In the genomic region with DNA sequence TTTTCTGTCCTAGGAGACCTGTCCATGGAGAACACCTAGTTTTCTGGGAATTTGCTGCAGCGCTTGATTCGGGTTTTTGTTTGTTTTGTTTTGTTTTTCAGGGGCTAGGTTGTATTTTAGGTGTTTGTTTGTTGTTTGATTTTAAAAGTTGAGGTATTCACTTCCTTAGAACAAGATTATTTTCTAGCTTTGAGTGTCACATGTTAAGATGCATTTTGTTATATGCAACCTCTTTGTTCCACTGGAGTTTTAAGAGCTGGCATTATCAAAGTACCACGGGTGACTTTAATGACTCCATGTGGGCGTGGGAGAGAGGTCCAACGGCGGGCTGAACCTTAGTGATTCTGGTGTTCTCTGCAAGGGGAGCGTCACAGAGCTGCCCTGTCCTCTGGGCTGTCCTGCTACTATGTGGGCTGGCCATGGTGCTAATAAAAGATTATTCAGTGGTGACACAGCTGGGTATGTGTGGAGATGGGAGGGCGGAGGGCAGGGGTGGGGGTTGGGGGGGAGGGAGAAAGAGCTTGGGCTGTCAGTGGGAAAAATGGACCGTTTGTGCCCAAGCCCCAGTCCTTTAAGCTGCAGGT, we compare ENCODE assay signal across 9 mouse cellular contexts. TPM values are rescaled to one million over a fixed set of nuclear protein-coding genes. Genes with fewer than 3 reads are reported as not detected.
DNase-seq lines count a peak whose midpoint lies in the region; ATAC-seq and TF ChIP-seq lines count a peak whose summit lies in the region.
"Had no signal": no experiment of that assay in that cellular context is flagged by ENCODE, and none has a peak within 500 bp of the region (broad histone marks: within the 10 kb centered on the region; RNA-seq: fewer than 3 reads in every experiment).

No protein-coding gene starts in this region.

- in situ Hi-C loops in CH12.LX (cut with MboI; ENCODE audit: low pct_ligation_motif_present, low pct_unique_long_range_greater_than_20kb, low sequenced_read_pairs), result no loop called here

- no peaks in the 10 kb centered on the region for H3K79me2 ChIP-seq in CH12.LX (replicated peaks; ENCODE audit: control insufficient read depth, extremely low read depth, insufficient read depth, poor library complexity, severe bottlenecking)

- peak overlapping the region; percentile 57; the same call in 1 of the 2 replicates for H3K4me3 ChIP-seq in heart, embryonic 12.5 days
- H3K4me3 ChIP-seq in CH12.LX (replicated peaks in 1 of 3; ENCODE audit: low read depth in 2 of 3, low read length in 2 of 3, poor library complexity in 1 of 3), result no peak overlapping the region
- peak overlapping the region; percentile 50 for H3K4me3 ChIP-seq in forebrain, embryonic 12.5 days (replicated peaks)
- H3K4me3 ChIP-seq in midbrain, embryonic 12.5 days, result peak overlapping the region; percentile 51

- H3K9ac ChIP-seq in heart, embryonic 12.5 days, result no peak overlapping the region
- no peak overlapping the region for H3K9ac ChIP-seq in CH12.LX (ENCODE audit: insufficient read depth, low read depth)
- H3K9ac ChIP-seq in forebrain, embryonic 12.5 days, result no peak overlapping the region
- H3K9ac ChIP-seq in midbrain, embryonic 12.5 days (replicated peaks), result no peak overlapping the region

- no peak overlapping the region for H3K27ac ChIP-seq in heart, embryonic 12.5 days (ENCODE audit: poor library complexity, severe bottlenecking)
- H3K27ac ChIP-seq in CH12.LX (ENCODE audit: insufficient read depth, low read depth), result no peak overlapping the region
- H3K27ac ChIP-seq in forebrain, embryonic 12.5 days, result no peak overlapping the region
- H3K27ac ChIP-seq in midbrain, embryonic 12.5 days (replicated peaks), result no peak overlapping the region

- H3K36me3 ChIP-seq in heart, embryonic 12.5 days, result no peaks in the 10 kb centered on the region
- H3K36me3 ChIP-seq in CH12.LX (replicated peaks in 1 of 2; ENCODE audit: control insufficient read depth in 1 of 2, insufficient read depth in 1 of 2, low read length in 1 of 2), result no peaks in the 10 kb centered on the region
- H3K36me3 ChIP-seq in forebrain, embryonic 12.5 days (replicated peaks), result no peaks in the 10 kb centered on the region
- H3K36me3 ChIP-seq in midbrain, embryonic 12.5 days, result no peaks in the 10 kb centered on the region
- H3K36me3 ChIP-seq: G1E had no signal

- no peaks in the 10 kb centered on the region for H3K9me3 ChIP-seq in heart, embryonic 12.5 days (replicated peaks)
- H3K9me3 ChIP-seq in CH12.LX (replicated peaks; ENCODE audit: low read length), result no peaks in the 10 kb centered on the region
- no peaks in the 10 kb centered on the region for H3K9me3 ChIP-seq in forebrain, embryonic 12.5 days
- no peaks in the 10 kb centered on the region for H3K9me3 ChIP-seq in midbrain, embryonic 12.5 days
- H3K9me3 ChIP-seq: G1E had no signal

- TF ChIP-seq POLR2A in CH12.LX (IDR thresholded peaks at IDR 0.05; ENCODE audit: low read depth, low read length), result no peak

- peak overlapping the region; percentile 97 for H3K4me2 ChIP-seq in heart, embryonic 12.5 days
- peak overlapping the region; percentile 60 for H3K4me2 ChIP-seq in CH12.LX (ENCODE audit: insufficient read depth, low read depth, poor library complexity, severe bottlenecking)
- peak overlapping the region; percentile 85 for H3K4me2 ChIP-seq in forebrain, embryonic 12.5 days
- H3K4me2 ChIP-seq in midbrain, embryonic 12.5 days (replicated peaks), result peak overlapping the region; percentile 81

- no peak for TF ChIP-seq CTCF in CH12.LX (conservative IDR thresholded peaks at IDR 0.05 in 1 of 2, IDR thresholded peaks at IDR 0.05 in 1 of 2; ENCODE audit: low read depth in 2 of 2, low read length in 2 of 2)

- dilution Hi-C loops in CH12.LX (cut with MboI; ENCODE audit: extremely low pct_ligation_motif_present, extremely low pct_unique_long_range_greater_than_20kb, low sequenced_read_pairs), result no loop called here

- no peak for TF ChIP-seq RAD21 in CH12.LX (IDR thresholded peaks at IDR 0.05; ENCODE audit: low read depth, low read length)

- ATAC-seq in heart, embryonic 12.5 days (ENCODE audit: insufficient number of reproducible peaks, low FRiP score), result no peak
- no peak for ATAC-seq in forebrain, embryonic 12.5 days (ENCODE audit: low FRiP score)
- peak; percentile 55; the same call in 1 of the 2 replicates for ATAC-seq in midbrain, embryonic 12.5 days (ENCODE audit: low FRiP score, low read depth)

- no peak for TF ChIP-seq EP300 in CH12.LX (IDR thresholded peaks at IDR 0.05; ENCODE audit: low read length)

- DNase-seq in heart, postnatal 4 days, result no peak
- DNase-seq in CH12.LX (ENCODE audit: extremely low read depth), result no peak
- peak; percentile 16 for DNase-seq in kidney, postnatal 10 days
- no peak for DNase-seq in testis, postnatal 10 days (ENCODE audit: low spot score)
- no peak for DNase-seq in T-cell, adult 2 months (ENCODE audit: low spot score)

- 15% methylated on average over 9 of the region's 9 CpGs for WGBS in heart, embryonic 12.5 days
- WGBS in forebrain, embryonic 12.5 days, result 13% methylated on average over 9 of the region's 9 CpGs
- WGBS in midbrain, embryonic 12.5 days, result 9% methylated on average over 9 of the region's 9 CpGs

- peaks cover 27% of the 10 kb centered on the region for H3K27me3 ChIP-seq in heart, embryonic 12.5 days (replicated peaks)
- no peaks in the 10 kb centered on the region for H3K27me3 ChIP-seq in CH12.LX (replicated peaks)
- H3K27me3 ChIP-seq in forebrain, embryonic 12.5 days, result peaks cover 61% of the 10 kb centered on the region
- H3K27me3 ChIP-seq in midbrain, embryonic 12.5 days, result peaks cover 31% of the 10 kb centered on the region

- H3K4me1 ChIP-seq in heart, embryonic 12.5 days (replicated peaks), result no peaks in the 10 kb centered on the region
- peaks cover 0 to 6% of the 10 kb centered on the region in 2 experiments; a peak in 1 of 4 replicates for H3K4me1 ChIP-seq in CH12.LX (ENCODE audit: control insufficient read depth in 1 of 2, insufficient read depth in 2 of 2)
- peaks cover 20% of the 10 kb centered on the region for H3K4me1 ChIP-seq in forebrain, embryonic 12.5 days
- peaks cover 19% of the 10 kb centered on the region for H3K4me1 ChIP-seq in midbrain, embryonic 12.5 days

TF ChIP-seq in CH12.LX, 34 proteins besides CTCF, POLR2A, EP300 and RAD21:
- TF ChIP-seq MXI1 (IDR thresholded peaks at IDR 0.05; ENCODE audit: low read depth, low read length), result no peak
- TF ChIP-seq MAX (IDR thresholded peaks at IDR 0.05; ENCODE audit: low read length), result no peak
- no peak for TF ChIP-seq CHD2 (IDR thresholded peaks at IDR 0.05; ENCODE audit: low read length)
- no peak for TF ChIP-seq ETS1 (conservative IDR thresholded peaks at IDR 0.05; ENCODE audit: low read depth, low read length)
- TF ChIP-seq MAZ (IDR thresholded peaks at IDR 0.05; ENCODE audit: low read depth, low read length), result no peak
- no peak for TF ChIP-seq PAX5 (IDR thresholded peaks at IDR 0.05; ENCODE audit: low read length)
- no peak for TF ChIP-seq ZC3H11A (IDR thresholded peaks at IDR 0.05; ENCODE audit: low read depth, low read length)
- TF ChIP-seq ZNF384 (IDR thresholded peaks at IDR 0.05; ENCODE audit: low read depth, low read length), result no peak
- TF ChIP-seq IRF4 (IDR thresholded peaks at IDR 0.05; ENCODE audit: low read depth, low read length), result no peak

RNA-seq across cellular contexts. Expression of a gene that starts 1.0 kb away (rescaled TPM):
- polyA plus RNA-seq in heart, embryonic 12.5 days (2016; fragmentation: Nextera tagmentation; extraction: Ambion mirVana), result 1.1 and 1.5 TPM in 2 replicates
- 1 to 10 TPM; 1.2 to 1.7 TPM for total RNA-seq in heart, postnatal 4 days (2021)
- total RNA-seq in CH12.LX (2012; rRNA removed), result not detected in 2 replicates
- total RNA-seq in CH12.LX (2014; rRNA removed), result 0.05 TPM in 1 of 2 replicates, not detected in the other
- polyA plus RNA-seq in CH12.LX (2012; ENCODE audit: insufficient read length, low read depth), result 0.14 TPM in 1 of 2 replicates, not detected in the other
- 1.3 and 1.8 TPM in 2 replicates for polyA plus RNA-seq in forebrain, embryonic 12.5 days (2016; fragmentation: Nextera tagmentation; extraction: Ambion mirVana)
- polyA plus RNA-seq in midbrain, embryonic 12.5 days (2016; fragmentation: Nextera tagmentation; extraction: Ambion mirVana), result 1.2 and 1.8 TPM in 2 replicates
- polyA plus RNA-seq: G1E had no signal

Comparison
In these comparisons a context has a peak if more than half of its experiments do, and no peak if none do; other contexts are left out.
1. H3K4me3 ChIP-seq: peak in heart, embryonic 12.5 days (single experiment), forebrain, embryonic 12.5 days (single experiment) and midbrain, embryonic 12.5 days (single experiment); none in CH12.LX (0 of 3).
2. Peak in every context shown above with its lines, with median percentiles within 50 percentile points of each other: H3K4me2 ChIP-seq.